Mouse (Mus musculus) liver, embryonic 13.5 days (tissue): Measurements from ENCODE around the gene Rras. TPM values are rescaled to one million over a fixed set of nuclear protein-coding genes. Genes with fewer than 3 reads are reported as not detected.

Experiments
- ATAC-seq: fragments of 200-750 bp; cut with Nextera tagmentation; 2 replicates; pipeline ENCODE4 v1.8.0; 2017; ENCODE audit warnings: low read depth, mild to moderate bottlenecking, moderate number of reproducible peaks, moderate library complexity
- DNase-seq: peaks from one replicate; pipeline ENCODE4 v3.0.0; 2022
- H3K27ac ChIP-seq: fragments of 300-500 bp; sonication (generic); 2 replicates; pipeline ENCODE4 v1.5.1; 2015; ENCODE audit warnings: moderate library complexity, mild to moderate bottlenecking, inconsistent platforms
- H3K27me3 ChIP-seq: fragments of 300-500 bp; sonication (generic); 2 replicates; pipeline ENCODE4 v1.6.1; 2015; ENCODE audit warnings: mild to moderate bottlenecking, inconsistent platforms
- H3K36me3 ChIP-seq: fragments of 300-500 bp; sonication (generic); 2 replicates; pipeline ENCODE4 v1.6.1; 2015; ENCODE audit warnings: mild to moderate bottlenecking, inconsistent platforms
- H3K4me1 ChIP-seq: fragments of 300-500 bp; sonication (generic); replicated peaks from 2 replicates; pipeline ENCODE4 v1.6.1; 2015; ENCODE audit warnings: inconsistent platforms
- H3K4me2 ChIP-seq: fragments of 300-500 bp; sonication (generic); 2 replicates; pipeline ENCODE4 v1.6.1; 2015; ENCODE audit warnings: inconsistent platforms, mild to moderate bottlenecking, moderate library complexity
- H3K4me3 ChIP-seq: fragments of 300-500 bp; sonication (generic); replicated peaks from 2 replicates; pipeline ENCODE4 v1.5.1; 2015; ENCODE audit warnings: mild to moderate bottlenecking, inconsistent platforms
- H3K9ac ChIP-seq: fragments of 300-500 bp; sonication (generic); 2 replicates; pipeline ENCODE4 v1.6.1; 2015; ENCODE audit warnings: mild to moderate bottlenecking, inconsistent platforms
- H3K9me3 ChIP-seq: fragments of 300-500 bp; sonication (generic); replicated peaks from 2 replicates; pipeline ENCODE4 v1.6.1; 2016; ENCODE audit warnings: inconsistent platforms
- WGBS: fragments of 180-500 bp; shearing (Covaris S2); methylation state at CpG from one replicate; pipeline ENCODE4 v1.1.7; 2015; ENCODE audit not compliant: insufficient replicate concordance; 5-methylcytosine and 5-hydroxymethylcytosine counted together
- polyA plus RNA-seq: library from polyadenylated mRNA; unstranded; fragments of >200 nt; fragmentation: Nextera tagmentation; extraction: Ambion mirVana; gene quantifications from 2 replicates; pipeline ENCODE4 v1.2.1, GENCODE M21; 2015

The Rras gene
- polyA plus RNA-seq, 1 experiment from 2014 or later, result 14.4 TPM

GRCm38 (mm10) chr7:45002440-45002839, 15.3 kb upstream of the Rras start:
- Histone ChIP-seq H3K4me1 (peaks cover 44% of the 10 kb centered on the region), H3K27me3 (no peaks in the 10 kb centered on the region), H3K27ac (no peak overlapping the region), H3K4me3 (no peak overlapping the region), H3K9me3 (no peaks in the 10 kb centered on the region), H3K36me3 (peaks cover 83% of the 10 kb centered on the region), H3K4me2 (no peak overlapping the region), H3K9ac (no peak overlapping the region)
- DNase-seq (no peak), ATAC-seq (no peak)
- WGBS, result 77% methylated on average over 7 of the region's 7 CpGs

DNA sequence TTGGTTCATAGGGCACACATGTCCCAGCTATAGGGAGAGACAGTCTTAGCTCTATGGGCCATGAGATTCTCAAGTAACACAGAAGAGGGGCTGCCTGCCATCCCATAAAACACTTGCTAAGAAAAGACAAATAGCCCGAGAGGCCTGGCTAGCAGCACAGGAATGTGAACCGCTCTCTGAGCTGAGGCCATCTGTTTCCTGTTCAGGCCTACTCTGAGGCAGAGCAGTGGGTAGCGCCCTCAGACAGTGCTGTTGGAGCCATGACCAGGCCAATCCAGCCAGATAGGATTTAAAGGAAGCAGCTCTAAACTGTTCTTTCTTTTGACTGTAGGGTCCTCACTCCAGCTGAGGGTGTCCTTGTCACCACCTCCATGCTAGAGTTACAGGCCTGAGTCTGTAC, 13.2 kb upstream of the Rras start:
- DNase-seq (no peak), ATAC-seq (no peak)
- H3K9me3 ChIP-seq, result no peaks in the 10 kb centered on the region
- no peak overlapping the region for H3K4me2 ChIP-seq
- no peak overlapping the region for H3K9ac ChIP-seq
- peaks cover 99% of the 10 kb centered on the region for H3K36me3 ChIP-seq
- no peaks in the 10 kb centered on the region for H3K27me3 ChIP-seq
- peak overlapping the region; percentile 53; the same call in 1 of the 2 replicates for H3K27ac ChIP-seq
- peaks cover 30% of the 10 kb centered on the region for H3K4me1 ChIP-seq
- WGBS, result 46% methylated on average over 3 of the region's 3 CpGs
- no peak overlapping the region for H3K4me3 ChIP-seq

- Histone ChIP-seq H3K27me3 (no peaks in the 10 kb centered on the region), H3K4me3 (no peak overlapping the region), H3K4me2 (no peak overlapping the region), H3K9ac (no peak overlapping the region), H3K9me3 (no peaks in the 10 kb centered on the region), H3K27ac (peak overlapping the region; percentile 23), H3K4me1 (peaks cover 27% of the 10 kb centered on the region), H3K36me3 (peaks cover 99% of the 10 kb centered on the region)
- WGBS, result 84% methylated on average over 6 of the region's 6 CpGs
- no peak for DNase-seq
- no peak for ATAC-seq
Measured at GRCm38 (mm10) chr7:45005321-45005992, 12.3 kb upstream of the Rras start.

DNA sequence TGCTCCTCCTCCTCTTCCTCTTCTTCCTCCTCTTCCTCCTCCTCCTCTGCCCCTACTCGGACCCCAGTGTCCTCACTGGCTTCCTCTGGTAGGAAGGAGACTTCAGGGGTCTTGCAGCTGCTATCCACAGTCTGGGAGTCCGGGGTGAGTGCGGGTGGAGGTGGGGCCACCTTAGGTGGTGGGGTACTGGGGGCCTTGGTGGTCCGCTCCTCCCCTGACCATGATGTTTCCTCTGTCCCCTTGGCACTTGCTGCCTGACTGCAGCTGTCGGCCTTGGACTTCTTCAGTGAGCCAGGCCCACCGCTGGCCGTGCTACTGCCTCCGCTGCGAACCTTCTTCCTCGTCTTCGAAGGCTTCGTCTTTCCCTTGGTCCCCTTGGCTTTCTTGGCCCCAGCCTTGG, 11.3 kb upstream of the Rras start:
- Histone ChIP-seq H3K4me1 (peaks cover 16% of the 10 kb centered on the region), H3K27ac (no peak overlapping the region), H3K4me3 (no peak overlapping the region), H3K27me3 (no peaks in the 10 kb centered on the region), H3K36me3 (peaks cover 99% of the 10 kb centered on the region), H3K4me2 (no peak overlapping the region), H3K9me3 (no peaks in the 10 kb centered on the region), H3K9ac (no peak overlapping the region)
- ATAC-seq, result no peak
- WGBS, result 89% methylated on average over 12 of the region's 12 CpGs
- DNase-seq, result no peak

GRCm38 (mm10) chr7:45007141-45007540, 10.6 kb upstream of the Rras start:
- peaks cover 11% of the 10 kb centered on the region for H3K4me1 ChIP-seq
- H3K27me3 ChIP-seq, result no peaks in the 10 kb centered on the region
- no peak overlapping the region for H3K27ac ChIP-seq
- H3K4me2 ChIP-seq, result no peak overlapping the region
- no peak overlapping the region for H3K9ac ChIP-seq
- no peak overlapping the region for H3K4me3 ChIP-seq
- ATAC-seq (no peak), DNase-seq (no peak)
- 94% methylated on average over 29 of the region's 29 CpGs for WGBS
- no peaks in the 10 kb centered on the region for H3K9me3 ChIP-seq
- H3K36me3 ChIP-seq, result peaks cover 99% of the 10 kb centered on the region

- Histone ChIP-seq H3K9me3 (no peaks in the 10 kb centered on the region), H3K4me1 (peaks cover 17% of the 10 kb centered on the region), H3K9ac (no peak overlapping the region), H3K27ac (no peak overlapping the region), H3K36me3 (peaks cover 99% of the 10 kb centered on the region), H3K27me3 (no peaks in the 10 kb centered on the region), H3K4me2 (no peak overlapping the region), H3K4me3 (no peak overlapping the region)
- 92% methylated on average over 30 of the region's 30 CpGs for WGBS
- DNase-seq, result no peak
- ATAC-seq, result no peak
Measured at GRCm38 (mm10) chr7:45007846-45008245, 9.9 kb upstream of the Rras start.

- Histone ChIP-seq H3K36me3 (peaks cover 99% of the 10 kb centered on the region), H3K27me3 (no peaks in the 10 kb centered on the region), H3K9me3 (no peaks in the 10 kb centered on the region), H3K4me3 (no peak overlapping the region), H3K9ac (no peak overlapping the region), H3K27ac (no peak overlapping the region), H3K4me1 (peaks cover 23% of the 10 kb centered on the region), H3K4me2 (no peak overlapping the region)
- WGBS, result 91% methylated on average over 19 of the region's 19 CpGs
- DNase-seq (no peak), ATAC-seq (no peak)
Measured at GRCm38 (mm10) chr7:45008411-45008810, 9.3 kb upstream of the Rras start.

DNA sequence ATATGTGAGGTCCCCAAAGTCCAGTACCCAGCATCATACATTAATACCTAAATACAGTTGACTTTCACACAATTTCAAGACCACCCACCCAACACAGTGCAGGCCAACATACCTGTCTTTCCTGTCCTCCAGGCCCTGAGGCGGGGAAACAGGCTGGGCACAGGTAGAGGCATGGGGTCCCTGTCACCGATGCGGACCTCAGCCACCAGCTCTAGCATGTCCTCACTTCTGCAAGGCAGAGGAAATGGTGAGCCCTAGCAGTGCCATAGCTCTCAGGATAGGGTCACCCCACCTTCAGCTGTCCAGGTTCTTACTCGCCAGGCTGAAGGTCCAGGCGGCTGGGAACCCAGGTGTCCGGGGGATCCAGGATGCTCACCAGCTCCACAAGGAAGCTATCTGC, 5.8 kb upstream of the Rras start:
- ATAC-seq, result no peak
- 92% methylated on average over 6 of the region's 6 CpGs for WGBS

GRCm38 (mm10) chr7:45012824-45013223, 4.9 kb upstream of the Rras start:
- 65% methylated on average over 4 of the region's 4 CpGs for WGBS
- H3K9me3 ChIP-seq, result no peaks in the 10 kb centered on the region
- peaks cover 50% of the 10 kb centered on the region for H3K4me1 ChIP-seq
- H3K4me3 ChIP-seq, result no peak overlapping the region
- H3K27me3 ChIP-seq, result no peaks in the 10 kb centered on the region
- peaks cover 62% of the 10 kb centered on the region for H3K36me3 ChIP-seq
- H3K4me2 ChIP-seq, result peak overlapping the region; percentile 28
- no peak for ATAC-seq
- H3K9ac ChIP-seq, result peak overlapping the region; percentile 96
- no peak for DNase-seq
- peak overlapping the region; percentile 97 for H3K27ac ChIP-seq

More for the DNA sequence above, 5.8 kb upstream of the Rras start:
- no peaks in the 10 kb centered on the region for H3K9me3 ChIP-seq
- no peak overlapping the region for H3K9ac ChIP-seq
- no peak overlapping the region for H3K4me3 ChIP-seq
- H3K27me3 ChIP-seq, result no peaks in the 10 kb centered on the region
- peaks cover 47% of the 10 kb centered on the region for H3K4me1 ChIP-seq
- DNase-seq, result no peak
- H3K36me3 ChIP-seq, result peaks cover 70% of the 10 kb centered on the region
- no peak overlapping the region for H3K27ac ChIP-seq
- H3K4me2 ChIP-seq, result no peak overlapping the region

- peaks cover 55% of the 10 kb centered on the region for H3K36me3 ChIP-seq
- ATAC-seq, result no peak
- WGBS, result 90% methylated on average over 16 of the region's 16 CpGs
- peak overlapping the region; percentile 97 for H3K27ac ChIP-seq
- no peak overlapping the region for H3K4me3 ChIP-seq
- H3K9me3 ChIP-seq, result no peaks in the 10 kb centered on the region
- peaks cover 57% of the 10 kb centered on the region for H3K4me1 ChIP-seq
- no peak for DNase-seq
- H3K4me2 ChIP-seq, result peak overlapping the region; percentile 28
- peak overlapping the region; percentile 96 for H3K9ac ChIP-seq
- peaks cover 6% of the 10 kb centered on the region for H3K27me3 ChIP-seq
Measured at GRCm38 (mm10) chr7:45013366-45014095, 4.2 kb upstream of the Rras start.

DNA sequence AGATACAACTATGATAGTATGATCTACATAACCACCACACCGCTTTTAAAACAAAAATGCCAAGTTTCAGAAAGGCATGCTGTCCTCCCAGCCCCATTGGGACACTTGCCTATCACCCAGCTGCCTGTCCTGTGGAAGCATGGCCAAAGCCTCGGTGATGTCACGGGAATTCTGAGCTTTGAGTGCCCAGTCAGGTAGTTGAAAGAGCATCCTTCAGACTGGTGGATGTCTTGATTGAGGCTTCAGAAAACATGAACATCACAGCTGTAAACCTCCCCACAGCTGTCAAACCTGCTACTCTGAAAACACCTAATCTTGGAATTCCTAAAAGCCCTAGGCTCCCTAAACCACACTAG, 3.7 kb upstream of the Rras start:
- Histone ChIP-seq H3K36me3 (peaks cover 50% of the 10 kb centered on the region), H3K4me3 (0 out of 2 replicates have a peak overlapping the region, but pooled peaks have one; percentile 92), H3K9me3 (no peaks in the 10 kb centered on the region), H3K27me3 (peaks cover 11% of the 10 kb centered on the region), H3K27ac (peak overlapping the region; percentile 97), H3K4me2 (peak overlapping the region; percentile 97; the same call in 1 of the 2 replicates), H3K9ac (peak overlapping the region; percentile 96; the same call in 1 of the 2 replicates), H3K4me1 (peaks cover 63% of the 10 kb centered on the region)
- DNase-seq (no peak), ATAC-seq (no peak)
- WGBS, result 93% methylated on average over 3 of the region's 3 CpGs
